Mouse (Mus musculus): Measurements from ENCODE around the gene Tmem207. TPM values are rescaled to one million over a fixed set of nuclear protein-coding genes. Genes with fewer than 3 reads are reported as not detected.
"Not testable (repeated sequence)": the region's sequence is repeated elsewhere in the genome, so short reads cannot be mapped to it uniquely, and the experiment has no call there.

Tmem207 gene
- not detected for total RNA-seq (2021)

DNA sequence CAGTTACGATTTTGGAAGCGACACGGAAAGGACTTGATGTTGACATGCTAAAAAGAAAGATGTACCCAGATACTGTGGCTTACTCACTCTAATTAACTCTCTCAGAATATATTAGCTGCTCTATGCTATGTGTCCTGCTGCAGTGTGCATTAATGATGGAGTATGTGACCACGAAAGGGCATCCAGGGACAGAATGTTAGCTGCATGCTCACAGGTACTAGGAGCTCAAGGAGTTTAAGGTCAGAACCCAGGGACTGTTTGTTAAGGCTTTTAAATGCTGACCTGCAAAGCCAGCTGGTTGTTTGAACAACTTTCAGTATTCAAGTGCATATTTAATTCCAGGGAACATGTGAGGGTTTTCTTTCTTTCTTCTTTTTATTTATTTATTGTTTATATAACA, at the start of gene Tmem207:
Gene Tmem207 (minus strand): TSS at position 101 of the 400 bp plus-strand sequence.
- intact Hi-C loops (cut with DNase I): no loop called here
- DNase-seq (ENCODE audit: low spot score in 2 of 2): no peak

DNA sequence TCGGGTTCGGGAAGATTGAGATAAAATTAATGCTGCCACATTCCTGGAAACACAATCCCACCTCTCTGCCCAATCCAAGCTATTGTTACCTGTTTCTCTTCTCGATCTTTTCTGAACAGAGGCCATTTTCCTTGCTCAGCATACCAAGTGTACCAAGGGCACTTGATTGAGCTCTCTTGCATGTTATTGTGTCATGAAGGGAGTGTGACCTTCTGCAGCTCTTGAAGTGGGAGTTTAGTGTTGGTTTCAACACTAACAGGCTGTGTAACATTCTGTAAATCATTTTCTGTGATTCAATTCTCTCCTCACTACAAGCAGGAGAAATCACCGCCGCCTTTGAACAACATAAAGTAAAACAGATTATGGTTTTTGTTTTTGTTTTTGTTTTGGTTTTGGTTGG, 47.6 kb upstream of the Tmem207 start:
- no peak for DNase-seq (ENCODE audit: low spot score in 2 of 2)
- intact Hi-C loops (cut with DNase I): no loop called here

DNA sequence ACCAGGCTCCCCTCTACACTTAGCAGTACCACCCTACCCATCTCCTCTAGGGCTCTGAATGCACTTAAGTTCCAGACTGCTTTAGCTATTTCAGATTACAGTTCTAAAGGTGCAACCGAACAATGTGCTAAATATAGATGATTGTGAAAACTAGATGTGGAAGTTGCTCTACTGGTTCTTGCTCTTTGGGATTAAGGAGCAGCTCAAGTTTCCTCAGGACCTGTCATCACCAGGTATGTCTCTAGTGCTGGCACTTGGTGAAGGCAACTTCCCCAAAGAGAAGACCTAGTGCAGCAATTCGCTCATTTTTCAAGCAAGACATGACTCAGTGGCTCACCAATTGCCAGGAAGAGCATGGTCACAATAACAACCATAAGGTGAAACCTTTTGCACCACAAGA, 45.3 kb upstream of the Tmem207 start:
- DNase-seq (ENCODE audit: low spot score in 2 of 2): no peak
- intact Hi-C loops (cut with DNase I): no loop called here

DNA sequence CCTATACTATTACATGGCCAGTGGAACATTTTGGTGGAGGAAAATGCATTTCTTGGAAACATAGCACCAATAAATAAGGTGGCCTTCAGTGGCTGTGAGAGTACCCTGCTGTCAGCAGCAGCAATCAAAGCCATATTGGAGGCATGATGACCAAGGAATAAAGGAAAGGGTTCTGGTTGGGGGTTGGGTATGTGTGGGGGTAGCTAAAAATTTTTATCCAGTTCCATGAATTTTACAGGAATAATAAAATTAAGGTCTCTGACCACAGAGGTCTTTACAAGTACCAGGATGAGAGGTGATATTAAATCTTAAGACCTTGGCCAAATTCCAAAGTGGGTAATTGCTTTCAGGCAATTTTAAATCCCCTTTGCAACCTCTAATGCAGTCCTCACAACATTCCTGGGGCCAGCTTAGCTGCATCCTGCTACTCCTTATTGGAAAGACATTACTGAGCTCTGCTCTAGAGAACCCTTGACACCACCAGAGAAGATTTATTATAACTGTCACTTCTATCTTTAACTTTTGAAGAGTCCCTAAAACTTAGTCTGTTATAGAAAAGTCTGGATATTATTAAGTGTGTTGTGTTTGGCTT, 42.9 kb upstream of the Tmem207 start:
- intact Hi-C loops (cut with DNase I): no loop called here

DNA sequence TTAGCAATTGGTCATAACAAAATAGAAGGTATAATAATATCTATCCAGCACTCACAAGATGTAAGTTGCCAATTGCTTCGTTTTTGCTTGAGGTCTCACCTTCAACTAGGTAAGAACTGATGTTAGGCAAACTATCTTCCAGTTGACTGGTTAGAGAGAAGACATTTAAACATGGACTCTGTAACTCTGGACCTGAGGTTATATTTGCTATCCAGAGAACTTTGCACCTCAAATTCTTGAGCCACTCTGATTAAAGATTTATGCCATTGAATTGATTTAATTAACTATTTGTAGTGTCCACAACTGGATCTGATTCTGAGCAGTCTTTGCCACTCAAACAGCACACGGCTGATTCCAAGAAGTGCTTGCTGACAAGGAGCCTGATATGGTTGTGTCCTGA, 36.2 kb upstream of the Tmem207 start:
- no peak for DNase-seq (ENCODE audit: low spot score in 2 of 2)
- intact Hi-C loops (cut with DNase I): no loop called here

More for the DNA sequence above, 42.9 kb upstream of the Tmem207 start:
- DNase-seq (ENCODE audit: low spot score in 2 of 2): no peak

DNA sequence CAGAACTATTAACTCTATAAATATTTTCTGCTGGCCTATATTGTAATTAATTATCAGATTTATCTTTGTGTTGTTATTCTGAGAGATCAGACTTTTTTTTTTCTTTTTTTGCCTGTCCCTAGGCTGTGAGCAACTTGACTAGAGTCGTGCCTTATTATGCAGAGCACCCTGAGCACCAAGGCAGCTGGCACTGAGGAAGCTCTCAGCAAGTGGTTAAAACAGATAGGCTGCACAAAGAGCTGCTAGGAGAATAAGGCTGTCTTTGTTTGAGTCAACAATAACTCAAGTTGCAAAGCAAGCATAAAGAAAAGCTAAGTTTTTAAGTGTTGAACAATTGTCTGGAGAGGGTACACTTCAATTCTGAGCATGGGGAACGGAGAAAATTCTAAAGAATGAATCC, 35.2 kb upstream of the Tmem207 start:
- intact Hi-C loops (cut with DNase I): no loop called here

DNA sequence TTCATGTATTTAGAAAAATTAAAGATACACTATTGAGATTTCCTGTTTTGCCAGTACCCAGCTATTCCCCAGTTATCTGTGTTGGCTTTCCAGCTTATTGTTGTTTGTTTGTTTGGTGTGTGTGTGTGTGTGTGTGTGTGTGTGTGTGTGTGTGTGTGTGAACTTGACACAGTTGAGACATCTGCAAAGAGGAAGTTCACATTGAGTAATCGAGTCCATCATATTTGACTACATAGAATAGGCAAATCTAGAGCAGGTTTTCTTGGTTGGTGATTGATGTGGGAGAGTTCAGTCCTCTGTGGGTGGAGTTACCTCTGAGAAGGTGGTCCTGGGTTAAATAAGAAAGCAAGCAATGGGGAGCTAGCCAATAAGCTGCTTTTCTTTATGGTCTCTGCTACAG, 32.2 kb upstream of the Tmem207 start:
- DNase-seq (ENCODE audit: low spot score in 2 of 2): no peak
- intact Hi-C loops (cut with DNase I): no loop called here

More for the DNA sequence above, 35.2 kb upstream of the Tmem207 start:
- no peak for DNase-seq (ENCODE audit: low spot score in 2 of 2)

DNA sequence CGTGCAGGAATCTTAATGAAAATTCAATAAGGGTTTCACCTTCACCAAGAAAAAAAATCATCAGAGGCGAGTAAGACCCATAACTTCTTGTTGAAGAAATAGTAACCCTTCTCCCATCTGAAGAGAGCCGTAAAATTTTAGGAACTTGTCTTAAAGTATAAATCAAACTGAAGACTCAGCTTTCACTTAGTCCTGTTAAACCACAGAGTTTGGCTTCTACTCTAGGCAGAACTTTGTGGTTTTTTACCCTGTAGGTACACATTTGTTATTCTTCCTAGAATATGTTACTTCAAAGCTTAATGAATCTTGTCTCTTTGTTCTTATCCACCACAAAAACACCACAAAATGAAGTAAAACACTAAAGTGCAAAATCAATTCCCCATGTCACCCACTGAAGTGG, 25.7 kb upstream of the Tmem207 start:
- DNase-seq (ENCODE audit: low spot score in 2 of 2): no peak
- intact Hi-C loops (cut with DNase I): no loop called here

DNA sequence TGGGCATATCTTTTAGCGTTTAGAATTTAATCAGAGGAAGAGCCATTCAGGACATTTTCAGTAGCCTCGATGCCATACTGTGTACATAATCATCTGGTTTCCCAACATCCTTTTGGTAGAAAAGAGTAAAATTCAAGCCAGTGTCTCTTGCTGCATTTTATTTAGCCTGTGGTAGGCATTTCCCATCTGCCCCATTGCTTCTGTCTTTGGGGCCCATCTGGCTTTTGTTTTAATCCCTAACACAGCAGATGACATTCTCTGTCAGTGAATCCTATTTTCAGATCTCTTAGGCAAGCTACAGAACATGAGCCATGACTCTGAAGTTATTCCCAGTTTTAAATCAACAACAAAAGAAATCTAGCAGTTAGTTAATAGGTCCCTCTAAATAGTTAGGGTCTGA, 22.7 kb upstream of the Tmem207 start:
- peak in 1 of 2 experiments; percentile 79 for DNase-seq (ENCODE audit: low spot score in 2 of 2)
- intact Hi-C loops (cut with DNase I): loop anchor here (2.0 to 10.0 kb wide), 2 partner anchors 32 to 226 kb away; partner anchors contain the start of gene Il1rap

DNA sequence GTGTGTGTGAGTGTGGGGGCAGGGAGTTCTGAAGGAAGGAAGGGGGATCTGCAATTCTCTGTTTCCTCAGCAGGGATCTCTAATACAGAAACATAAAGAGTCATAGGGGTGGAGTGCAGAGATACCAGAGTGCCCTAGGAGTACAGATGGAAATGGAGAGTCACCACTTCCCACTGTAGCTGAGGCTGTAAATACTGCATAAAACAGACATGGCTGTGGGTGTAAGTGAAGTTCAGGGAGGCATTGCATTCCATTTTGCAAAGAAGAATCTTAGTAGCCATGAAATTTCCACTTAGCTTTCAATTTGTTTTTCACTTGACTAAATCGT, 20.3 kb upstream of the Tmem207 start:
- DNase-seq (ENCODE audit: low spot score in 2 of 2): peak in 1 of 2 experiments; percentile 44
- intact Hi-C loops (cut with DNase I): loop anchor here (10.0 kb wide), 1 partner anchor 228 kb away; no protein-coding TSS in a partner anchor

DNA sequence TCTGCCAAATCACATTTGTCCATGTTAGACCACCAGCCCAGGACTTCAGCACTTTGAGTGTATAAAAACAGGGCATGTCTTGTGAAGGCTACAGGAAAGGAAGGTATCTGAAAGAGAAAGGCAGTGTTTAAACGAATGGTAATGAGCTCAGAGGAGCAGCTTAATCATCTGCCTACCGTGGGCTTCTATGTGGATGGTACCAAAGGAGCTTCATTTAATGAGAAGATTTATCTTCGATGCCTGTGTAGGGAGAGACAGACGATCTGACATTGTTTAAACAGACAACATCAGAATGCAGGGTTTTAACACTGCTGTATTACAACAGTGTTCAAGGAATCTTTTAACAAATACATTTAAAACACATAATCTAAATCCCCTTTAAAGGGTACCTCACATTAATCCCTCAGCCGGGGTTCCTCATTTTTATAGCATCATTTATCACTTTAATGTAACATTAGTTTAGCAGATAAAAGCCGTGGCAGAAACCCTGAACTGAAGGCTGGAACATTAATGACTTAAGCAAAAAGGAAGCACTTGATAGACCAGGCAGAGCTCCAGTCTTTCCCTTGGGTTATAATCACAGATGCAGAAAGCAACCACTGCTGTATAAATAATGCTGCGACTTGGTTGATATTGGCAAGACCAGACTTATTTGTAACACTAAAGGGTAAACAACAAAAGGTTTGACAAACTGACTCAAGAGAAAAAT, 19.8 kb upstream of the Tmem207 start:
- intact Hi-C loops (cut with DNase I): loop anchor here (10.0 kb wide), 1 partner anchor 228 kb away; no protein-coding TSS in a partner anchor

DNA sequence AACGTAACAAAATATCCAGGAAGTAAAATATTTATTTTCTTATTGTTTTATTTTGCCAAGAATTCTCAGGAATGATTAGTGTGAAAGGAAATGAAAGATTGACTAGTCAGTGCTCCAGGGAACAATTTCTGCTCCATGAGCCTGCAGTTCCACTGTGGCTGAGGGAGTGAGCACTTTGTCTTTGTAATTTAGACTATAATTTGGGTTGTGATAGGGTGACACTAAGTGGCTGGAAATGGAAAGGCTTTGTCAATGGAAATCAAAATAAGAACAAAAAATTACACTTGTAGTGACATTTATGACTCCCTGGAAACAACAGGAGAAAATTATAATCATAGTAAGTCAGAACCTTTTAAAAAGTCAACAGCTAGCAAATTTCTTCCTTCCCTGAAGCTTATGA, 5.7 kb upstream of the Tmem207 start:
- no peak for DNase-seq (ENCODE audit: low spot score in 2 of 2)
- intact Hi-C loops (cut with DNase I): no loop called here

More for the DNA sequence above, 19.8 kb upstream of the Tmem207 start:
- no peak for DNase-seq (ENCODE audit: low spot score in 2 of 2)

DNA sequence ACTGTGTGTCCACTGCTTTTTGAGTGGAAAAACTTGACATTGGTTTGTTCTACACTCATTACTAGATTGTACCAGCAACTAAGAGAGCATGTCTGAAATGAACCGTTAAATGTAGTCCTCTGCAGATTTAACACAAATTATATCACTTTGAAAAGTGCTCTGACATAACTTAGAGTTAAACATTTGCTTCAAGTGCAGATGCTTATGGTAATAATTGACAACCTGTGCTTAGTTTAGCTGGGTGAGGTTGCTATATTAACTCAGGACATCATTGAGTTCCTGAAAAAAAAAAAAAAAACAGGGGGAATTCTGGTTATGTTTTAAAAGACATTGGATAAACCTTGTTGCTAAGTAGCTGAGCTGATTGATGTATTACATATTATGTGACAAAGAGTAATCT, 3.9 kb upstream of the Tmem207 start:
- DNase-seq (ENCODE audit: low spot score in 2 of 2): no peak

DNA sequence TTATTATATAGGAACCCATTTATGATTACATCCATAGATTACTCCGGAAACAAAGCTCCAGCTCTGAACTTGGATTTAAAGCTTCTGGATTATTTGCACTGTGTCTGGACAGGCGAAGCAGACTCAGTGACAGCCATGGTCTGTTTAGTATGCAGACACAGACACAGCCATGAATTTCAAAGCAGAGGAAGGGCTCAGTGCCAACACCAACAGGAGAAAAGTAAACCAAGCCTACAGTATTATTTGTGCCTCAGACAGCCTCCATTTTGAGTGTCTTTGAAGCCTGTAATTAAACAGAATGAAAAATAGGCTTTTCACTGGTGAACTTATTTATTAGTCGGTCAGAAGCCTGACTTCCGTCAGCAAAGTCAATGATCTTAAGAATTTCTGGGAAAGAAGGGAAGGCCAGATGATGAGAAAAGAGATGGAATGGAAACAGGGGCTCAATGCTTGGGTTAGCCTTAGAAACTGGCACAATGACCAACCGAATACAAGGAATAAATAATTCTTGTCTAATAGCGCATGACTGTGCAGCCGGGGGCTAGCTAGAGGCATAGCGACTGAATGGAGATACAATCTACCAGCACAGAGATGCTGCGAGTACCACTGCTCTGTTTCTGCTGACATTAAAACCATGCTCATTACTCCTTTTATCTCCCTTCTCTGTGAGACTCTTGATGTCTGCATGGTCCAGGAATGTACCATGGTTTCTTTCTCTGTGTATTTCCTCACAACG, 1.5 kb upstream of the Tmem207 start:
- peak in 1 of 2 experiments; percentile 28 for DNase-seq (ENCODE audit: low spot score in 2 of 2)
- intact Hi-C loops (cut with DNase I): no loop called here

More for the DNA sequence above, 3.9 kb upstream of the Tmem207 start:
- intact Hi-C loops (cut with DNase I): no loop called here

DNA sequence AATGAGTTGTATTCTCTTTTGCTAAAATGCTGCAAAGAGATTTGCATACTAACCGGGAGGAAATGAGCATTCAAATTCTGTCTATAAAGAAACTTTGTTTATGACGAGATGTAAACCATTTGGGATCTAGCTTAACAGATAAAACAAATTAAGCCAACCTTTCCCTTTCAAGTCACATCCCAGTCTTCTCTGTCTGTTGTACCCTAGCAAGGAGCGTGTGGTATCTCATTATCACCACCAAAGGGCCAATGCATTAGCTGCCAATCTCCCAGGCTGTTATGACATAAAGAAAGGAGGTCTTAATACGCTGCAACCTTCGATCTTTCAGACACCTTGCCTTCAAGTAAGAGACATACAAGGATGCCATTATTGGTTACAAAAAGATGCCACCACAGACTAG, 737 bp downstream of the Tmem207 start:
- intact Hi-C loops (cut with DNase I): no loop called here
- no peak for DNase-seq (ENCODE audit: low spot score in 2 of 2)

DNA sequence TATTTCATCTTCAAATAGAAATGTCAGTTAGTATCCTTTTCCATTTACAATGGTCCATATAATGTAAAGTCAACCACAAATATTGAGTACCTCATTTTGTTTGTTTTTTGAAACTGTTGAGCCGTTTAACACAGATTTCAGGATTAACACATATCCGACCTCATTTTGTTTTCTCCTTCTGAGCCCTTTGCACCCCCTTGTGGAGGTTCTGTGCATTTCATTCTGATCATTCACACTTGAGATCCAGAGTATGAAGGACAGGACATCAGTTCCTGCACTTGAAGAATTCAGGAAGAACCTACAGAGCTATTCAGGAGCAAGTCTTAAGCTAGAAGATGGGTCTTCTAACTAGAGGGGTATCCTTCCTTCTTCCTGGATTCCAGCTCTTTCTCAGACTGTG, 7.0 kb downstream of the Tmem207 start:
- intact Hi-C loops (cut with DNase I): loop anchor here (10.0 kb wide), 1 partner anchor 555 kb away; no protein-coding TSS in a partner anchor
- peak; percentile 26 to 31 for DNase-seq (ENCODE audit: low spot score in 2 of 2)

DNA sequence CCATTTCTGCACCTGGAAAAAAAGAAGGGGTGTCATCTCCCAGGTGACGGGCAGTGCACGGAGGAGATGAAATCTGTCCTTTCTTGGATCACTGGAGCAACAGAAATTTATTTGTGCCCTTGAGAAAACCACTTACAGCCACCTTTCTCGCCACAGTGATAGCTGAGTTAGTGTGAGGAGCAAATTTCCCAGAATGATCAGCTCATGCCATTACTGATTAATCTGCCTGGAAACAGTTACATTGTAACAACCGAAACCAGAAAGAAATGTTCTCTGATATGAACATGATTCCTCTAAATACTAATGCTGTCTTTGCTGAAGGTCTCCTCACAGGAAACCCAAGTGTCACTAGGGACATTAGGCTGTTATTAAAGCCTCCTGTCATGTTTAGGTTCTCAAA, 21.6 kb downstream of the Tmem207 start:
- intact Hi-C loops (cut with DNase I): no loop called here

DNA sequence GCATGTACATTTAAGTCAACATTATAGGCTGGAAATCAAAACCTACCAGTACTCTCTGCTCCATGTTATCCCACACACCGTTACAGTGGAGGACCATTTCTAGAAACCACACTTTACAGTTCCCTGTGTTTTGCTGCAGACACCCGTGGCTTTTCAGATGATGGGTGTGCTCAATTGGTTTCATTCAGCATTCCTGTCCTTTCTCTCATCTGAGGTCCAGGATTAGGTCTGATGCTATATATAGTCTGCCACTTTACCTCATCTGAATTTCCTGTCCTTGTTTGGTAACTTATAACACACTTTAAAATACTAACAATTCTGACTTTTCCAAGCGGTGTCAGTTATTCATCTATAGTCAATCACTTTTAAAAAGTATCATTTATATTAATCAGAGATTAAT, 25.8 kb downstream of the Tmem207 start:
- DNase-seq (ENCODE audit: low spot score in 2 of 2): no peak
- intact Hi-C loops (cut with DNase I): no loop called here

More for the DNA sequence above, 21.6 kb downstream of the Tmem207 start:
- no peak for DNase-seq (ENCODE audit: low spot score in 2 of 2)

DNA sequence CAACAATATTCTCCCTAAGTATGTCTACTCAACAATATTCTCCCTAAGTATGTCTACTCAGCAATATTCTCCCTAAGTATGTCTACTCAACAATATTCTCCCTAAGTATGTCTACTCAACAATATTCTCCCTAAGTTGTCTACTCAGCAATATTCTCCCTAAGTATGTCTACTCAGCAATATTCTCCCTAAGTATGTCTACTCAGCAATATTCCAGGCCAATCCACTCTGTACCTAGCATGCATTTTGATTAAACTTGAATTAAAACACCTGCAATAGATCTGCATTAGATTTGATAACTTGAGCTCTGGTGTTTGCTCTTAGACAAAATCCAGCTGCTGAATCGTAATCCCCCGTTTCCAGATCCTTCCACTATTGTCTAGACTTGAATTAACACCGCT, 26.9 kb downstream of the Tmem207 start:
- intact Hi-C loops (cut with DNase I); DNase-seq (ENCODE audit: low spot score in 2 of 2): not testable (repeated sequence)

DNA sequence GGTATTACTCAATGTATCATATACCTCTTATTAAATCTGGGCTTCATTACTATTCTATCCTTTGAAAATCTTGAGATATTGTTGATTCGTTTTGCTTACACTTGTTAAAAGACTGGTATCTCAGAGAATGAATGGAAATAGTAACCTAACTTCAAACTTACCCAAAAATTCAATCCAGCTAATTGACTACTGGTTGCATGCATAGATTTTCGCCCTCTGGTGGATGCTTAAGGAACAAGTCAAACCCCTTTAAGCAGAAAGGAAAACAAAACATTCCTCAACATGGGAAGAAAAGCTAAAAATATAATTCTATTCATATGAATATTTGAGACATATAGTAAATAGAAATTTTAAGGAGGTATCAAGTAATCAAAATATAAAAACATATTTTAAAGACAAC, 30.8 kb downstream of the Tmem207 start:
- intact Hi-C loops (cut with DNase I): loop anchor here (2.0 kb wide), 1 partner anchor 261 kb away; no protein-coding TSS in a partner anchor
- DNase-seq (ENCODE audit: low spot score in 2 of 2): peak in 1 of 2 experiments; percentile 28
